Mouse (Mus musculus): ENCODE data around the gene Ccdc85b. TPM values are rescaled to one million over a fixed set of nuclear protein-coding genes. Genes with fewer than 3 reads are reported as not detected.

The Ccdc85b gene
- polyA plus RNA-seq, 1 experiment from 2014 or later = 6.9 TPM

GRCm38 (mm10) chr19:5433951-5434350 is 23.7 kb downstream of the Ccdc85b start:
- no peak for ATAC-seq (ENCODE audit: low FRiP score)

GRCm38 (mm10) chr19:5432992-5433852 is 24.5 kb downstream of the Ccdc85b start:
- Histone ChIP-seq H3K36me3 (ENCODE audit: control insufficient read depth, insufficient read depth, low read length) (no peaks in the 10 kb centered on the region), H3K9ac (ENCODE audit: low read depth, low read length) (0 out of 2 replicates have a peak overlapping the region, but pooled peaks have one; percentile 12), H3K4me2 (replicated peaks; ENCODE audit: low read depth, low read length) (peak overlapping the region; percentile 27; the same call in 1 of the 2 replicates), H3K4me3 (ENCODE audit: low read depth, low read length) (no peak overlapping the region), H3K9me3 (ENCODE audit: control insufficient read depth, low read length) (no peaks in the 10 kb centered on the region), H3K4me1 (replicated peaks; ENCODE audit: control insufficient read depth, insufficient read depth, low read length) (no peaks in the 10 kb centered on the region), H3K27ac (ENCODE audit: low read depth, low read length) (no peak overlapping the region; the same call in 1 of the 2 replicates), H3K27me3 (ENCODE audit: control insufficient read depth, insufficient read depth, low read length) (no peaks in the 10 kb centered on the region)
- 18% methylated on average over 16 of the region's 16 CpGs for WGBS
- peak; percentile 51 for DNase-seq (ENCODE audit: low spot score)
- ATAC-seq (ENCODE audit: low FRiP score) = no peak

More at GRCm38 (mm10) chr19:5433951-5434350, 23.7 kb downstream of the Ccdc85b start:
- Histone ChIP-seq H3K4me2 (replicated peaks; ENCODE audit: low read depth, low read length) (peak overlapping the region; percentile 27; the same call in 1 of the 2 replicates), H3K9me3 (ENCODE audit: control insufficient read depth, low read length) (no peaks in the 10 kb centered on the region), H3K27ac (ENCODE audit: low read depth, low read length) (no peak overlapping the region), H3K4me3 (ENCODE audit: low read depth, low read length) (no peak overlapping the region), H3K9ac (ENCODE audit: low read depth, low read length) (0 out of 2 replicates have a peak overlapping the region, but pooled peaks have one; percentile 12), H3K36me3 (ENCODE audit: control insufficient read depth, insufficient read depth, low read length) (no peaks in the 10 kb centered on the region), H3K27me3 (ENCODE audit: control insufficient read depth, insufficient read depth, low read length) (no peaks in the 10 kb centered on the region), H3K4me1 (replicated peaks; ENCODE audit: control insufficient read depth, insufficient read depth, low read length) (no peaks in the 10 kb centered on the region)
- WGBS = 67% methylated on average over 7 of the region's 7 CpGs
- no peak for DNase-seq (ENCODE audit: low spot score)

DNA sequence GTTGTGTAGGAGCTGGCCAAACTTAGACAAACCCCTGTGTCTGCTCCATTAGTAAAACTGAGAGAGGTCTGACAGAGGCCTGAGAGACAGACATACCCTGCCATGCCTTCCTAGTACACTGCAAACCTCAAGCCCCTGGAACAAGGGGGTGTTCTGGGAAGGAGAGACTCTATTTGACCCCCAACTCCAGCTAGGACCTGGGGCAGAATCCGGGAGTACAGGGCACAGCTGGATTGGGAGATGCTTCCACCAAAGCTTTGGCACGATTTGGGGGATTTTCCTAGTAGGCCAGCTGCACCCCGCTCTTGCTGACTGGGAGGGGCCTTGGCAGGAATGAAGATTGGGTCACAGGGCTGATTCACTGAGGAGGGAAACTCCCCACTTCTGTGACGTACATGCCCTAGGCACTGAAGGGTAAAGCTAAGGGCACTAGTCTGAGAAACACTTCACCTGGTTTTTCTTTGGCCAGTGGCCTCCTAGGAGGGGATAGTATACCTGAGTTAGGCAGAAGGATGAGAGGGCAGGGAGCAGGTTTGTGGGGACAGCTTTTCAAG is 25.7 kb downstream of the Ccdc85b start:
- H3K9me3 ChIP-seq (ENCODE audit: control insufficient read depth, low read length) = no peaks in the 10 kb centered on the region
- no peak overlapping the region for H3K9ac ChIP-seq (ENCODE audit: low read depth, low read length)
- ATAC-seq (ENCODE audit: low FRiP score) (no peak), DNase-seq (ENCODE audit: low spot score) (no peak)
- no peaks in the 10 kb centered on the region for H3K4me1 ChIP-seq (replicated peaks; ENCODE audit: control insufficient read depth, insufficient read depth, low read length)
- H3K4me3 ChIP-seq (ENCODE audit: low read depth, low read length) = no peak overlapping the region
- no peak overlapping the region for H3K27ac ChIP-seq (ENCODE audit: low read depth, low read length)
- no peaks in the 10 kb centered on the region for H3K27me3 ChIP-seq (ENCODE audit: control insufficient read depth, insufficient read depth, low read length)
- no peaks in the 10 kb centered on the region for H3K36me3 ChIP-seq (ENCODE audit: control insufficient read depth, insufficient read depth, low read length)
- 78% methylated on average over 4 of the region's 4 CpGs for WGBS
- H3K4me2 ChIP-seq (replicated peaks; ENCODE audit: low read depth, low read length) = no peak overlapping the region

DNA sequence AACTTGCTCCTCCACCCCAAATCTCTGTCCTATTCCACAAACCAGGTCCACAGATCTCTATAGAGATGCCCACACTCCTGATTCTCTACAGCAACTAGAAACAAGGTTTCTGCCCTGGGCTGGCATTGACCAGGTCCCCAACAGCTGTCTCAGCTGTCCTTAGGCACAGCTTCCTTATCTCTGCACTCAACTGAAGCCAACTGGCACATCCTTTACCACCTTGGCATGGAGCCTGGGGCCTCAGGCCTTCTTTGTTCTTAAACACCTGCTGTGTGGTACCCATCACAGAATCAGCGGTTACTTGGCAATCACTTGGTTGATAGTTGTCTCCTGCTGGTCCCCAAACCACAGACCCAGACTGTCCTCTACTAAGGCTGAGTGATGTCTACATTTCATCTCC is 27.3 kb downstream of the Ccdc85b start:
- 79% methylated on average over 1 of the region's 1 CpGs for WGBS
- H3K27me3 ChIP-seq (ENCODE audit: control insufficient read depth, insufficient read depth, low read length) = no peaks in the 10 kb centered on the region
- H3K9ac ChIP-seq (ENCODE audit: low read depth, low read length) = no peak overlapping the region
- no peak for DNase-seq (ENCODE audit: low spot score)
- no peak for ATAC-seq (ENCODE audit: low FRiP score)
- H3K4me1 ChIP-seq (replicated peaks; ENCODE audit: control insufficient read depth, insufficient read depth, low read length) = peaks cover 8% of the 10 kb centered on the region
- no peak overlapping the region for H3K4me3 ChIP-seq (ENCODE audit: low read depth, low read length)
- no peak overlapping the region for H3K27ac ChIP-seq (ENCODE audit: low read depth, low read length)
- no peaks in the 10 kb centered on the region for H3K9me3 ChIP-seq (ENCODE audit: control insufficient read depth, low read length)
- H3K4me2 ChIP-seq (replicated peaks; ENCODE audit: low read depth, low read length) = no peak overlapping the region
- no peaks in the 10 kb centered on the region for H3K36me3 ChIP-seq (ENCODE audit: control insufficient read depth, insufficient read depth, low read length)

DNA sequence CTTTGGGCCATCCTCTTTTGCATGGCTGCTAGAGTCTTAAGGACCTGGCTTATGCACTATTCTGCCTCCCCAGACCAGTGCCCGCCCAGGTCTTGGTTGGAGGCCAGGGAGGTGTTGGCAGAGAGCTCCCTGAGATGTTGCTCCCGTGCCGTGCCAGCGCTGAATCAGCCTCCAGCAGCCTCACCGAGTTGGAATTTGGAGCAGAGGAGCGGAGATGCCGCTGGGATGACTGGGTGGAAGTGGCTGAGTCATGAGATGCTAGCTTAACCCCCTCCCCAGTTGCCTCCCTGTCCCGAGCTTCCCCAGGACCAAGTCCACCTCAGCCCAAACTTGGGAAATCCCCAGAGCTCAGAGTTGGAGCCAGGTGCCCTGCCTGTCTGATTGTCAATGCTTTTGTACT is 27.9 kb downstream of the Ccdc85b start:
- H3K9ac ChIP-seq (ENCODE audit: low read depth, low read length) = no peak overlapping the region
- peaks cover 8% of the 10 kb centered on the region for H3K4me1 ChIP-seq (replicated peaks; ENCODE audit: control insufficient read depth, insufficient read depth, low read length)
- no peak overlapping the region for H3K4me2 ChIP-seq (replicated peaks; ENCODE audit: low read depth, low read length)
- no peaks in the 10 kb centered on the region for H3K9me3 ChIP-seq (ENCODE audit: control insufficient read depth, low read length)
- H3K4me3 ChIP-seq (ENCODE audit: low read depth, low read length) = no peak overlapping the region; the same call in 1 of the 2 replicates
- no peaks in the 10 kb centered on the region for H3K27me3 ChIP-seq (ENCODE audit: control insufficient read depth, insufficient read depth, low read length)
- no peak for ATAC-seq (ENCODE audit: low FRiP score)
- H3K27ac ChIP-seq (ENCODE audit: low read depth, low read length) = no peak overlapping the region
- H3K36me3 ChIP-seq (ENCODE audit: control insufficient read depth, insufficient read depth, low read length) = no peaks in the 10 kb centered on the region
- DNase-seq (ENCODE audit: low spot score) = no peak
- WGBS = 80% methylated on average over 8 of the region's 8 CpGs

GRCm38 (mm10) chr19:5429219-5429618 is 28.5 kb downstream of the Ccdc85b start:
- Histone ChIP-seq H3K36me3 (ENCODE audit: control insufficient read depth, insufficient read depth, low read length) (no peaks in the 10 kb centered on the region), H3K27me3 (ENCODE audit: control insufficient read depth, insufficient read depth, low read length) (no peaks in the 10 kb centered on the region), H3K4me2 (replicated peaks; ENCODE audit: low read depth, low read length) (no peak overlapping the region), H3K27ac (ENCODE audit: low read depth, low read length) (no peak overlapping the region), H3K9ac (ENCODE audit: low read depth, low read length) (no peak overlapping the region), H3K4me3 (ENCODE audit: low read depth, low read length) (no peak overlapping the region), H3K4me1 (replicated peaks; ENCODE audit: control insufficient read depth, insufficient read depth, low read length) (peaks cover 8% of the 10 kb centered on the region), H3K9me3 (ENCODE audit: control insufficient read depth, low read length) (no peaks in the 10 kb centered on the region)
- no peak for ATAC-seq (ENCODE audit: low FRiP score)
- no peak for DNase-seq (ENCODE audit: low spot score)
- WGBS = 84% methylated on average over 4 of the region's 4 CpGs

GRCm38 (mm10) chr19:5428083-5428482 is 29.6 kb downstream of the Ccdc85b start:
- Histone ChIP-seq H3K4me3 (ENCODE audit: low read depth, low read length) (no peak overlapping the region), H3K27me3 (ENCODE audit: control insufficient read depth, insufficient read depth, low read length) (no peaks in the 10 kb centered on the region), H3K4me1 (replicated peaks; ENCODE audit: control insufficient read depth, insufficient read depth, low read length) (peaks cover 15% of the 10 kb centered on the region), H3K36me3 (ENCODE audit: control insufficient read depth, insufficient read depth, low read length) (no peaks in the 10 kb centered on the region), H3K27ac (ENCODE audit: low read depth, low read length) (no peak overlapping the region), H3K9ac (ENCODE audit: low read depth, low read length) (no peak overlapping the region), H3K4me2 (replicated peaks; ENCODE audit: low read depth, low read length) (no peak overlapping the region), H3K9me3 (ENCODE audit: control insufficient read depth, low read length) (no peaks in the 10 kb centered on the region)
- DNase-seq (ENCODE audit: low spot score) (peak; percentile 43), ATAC-seq (ENCODE audit: low FRiP score) (no peak)
- WGBS = 91% methylated on average over 2 of the region's 2 CpGs

DNA sequence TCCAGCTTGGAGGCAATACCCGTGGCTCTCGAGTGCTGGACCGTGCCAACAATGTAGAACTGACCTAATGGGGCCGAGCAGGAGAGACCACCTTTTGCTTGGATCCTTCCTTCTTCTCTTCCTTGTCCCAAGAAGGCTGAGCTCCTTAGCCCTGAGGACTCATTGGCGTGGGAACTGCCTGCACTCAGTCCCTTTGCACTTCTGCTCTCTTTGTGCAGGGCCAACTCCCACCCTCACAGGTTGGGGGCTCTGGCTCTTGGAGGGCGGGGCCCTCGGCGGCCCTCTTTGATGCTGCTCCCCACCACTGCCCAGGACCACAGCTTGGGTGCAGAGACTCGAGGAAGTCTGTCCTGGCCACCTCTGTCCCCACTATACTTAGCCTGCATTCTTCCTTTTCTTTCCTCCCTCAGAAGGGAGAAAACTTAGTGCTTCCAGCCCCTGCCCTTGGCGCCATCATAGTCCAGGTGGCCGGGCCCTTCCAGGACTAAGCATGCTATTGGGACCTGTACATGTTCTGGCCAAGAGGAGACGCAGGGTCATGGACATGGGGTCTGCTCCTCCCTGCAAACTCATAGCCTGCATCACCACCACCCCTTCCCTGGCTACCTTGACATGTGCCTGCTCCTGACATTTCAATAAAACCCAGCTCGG is 30.9 kb downstream of the Ccdc85b start:
- WGBS = 93% methylated on average over 13 of the region's 13 CpGs
- H3K27ac ChIP-seq (ENCODE audit: low read depth, low read length) = 0 out of 2 replicates have a peak overlapping the region, but pooled peaks have one; percentile 36
- peaks cover 2% of the 10 kb centered on the region; the same call in 1 of the 2 replicates for H3K36me3 ChIP-seq (ENCODE audit: control insufficient read depth, insufficient read depth, low read length)
- no peak for ATAC-seq (ENCODE audit: low FRiP score)
- no peak overlapping the region for H3K9ac ChIP-seq (ENCODE audit: low read depth, low read length)
- DNase-seq (ENCODE audit: low spot score) = no peak
- H3K4me2 ChIP-seq (replicated peaks; ENCODE audit: low read depth, low read length) = 0 out of 2 replicates have a peak overlapping the region, but pooled peaks have one; percentile 21
- no peaks in the 10 kb centered on the region for H3K27me3 ChIP-seq (ENCODE audit: control insufficient read depth, insufficient read depth, low read length)
- 0 out of 2 replicates have a peak overlapping the region, but pooled peaks have one; percentile 85 for H3K4me3 ChIP-seq (ENCODE audit: low read depth, low read length)
- no peaks in the 10 kb centered on the region for H3K9me3 ChIP-seq (ENCODE audit: control insufficient read depth, low read length)
- peaks cover 17% of the 10 kb centered on the region for H3K4me1 ChIP-seq (replicated peaks; ENCODE audit: control insufficient read depth, insufficient read depth, low read length)
